Mouse (Mus musculus) C2C12 (cell line): ENCODE measurements at regions not wholly inside any gene's neighbourhood (a gene's known extent, or its start where the extent isn't known, plus 50 kb on each side); places are given as distances from the start of the nearest gene placed in this dataset.

Source experiments
- CEBPB ChIP-seq: IDR thresholded peaks from one replicate; pipeline ENCODE4 v1.6.1; 2011; ENCODE audit warnings: low read depth, mild to moderate bottlenecking, control low read depth, moderate library complexity
- CTCF ChIP-seq: IDR thresholded peaks from one replicate; pipeline ENCODE4 v1.5.1; 2011; ENCODE audit not compliant: control insufficient read depth, insufficient read depth, insufficient read length
- FOSL1 ChIP-seq: IDR thresholded peaks from one replicate; pipeline ENCODE4 v1.8.0; 2011; ENCODE audit warnings: mild to moderate bottlenecking, low read length; ENCODE audit not compliant: poor library complexity, insufficient read depth, severe bottlenecking
- MAX ChIP-seq: IDR thresholded peaks from one replicate; pipeline ENCODE4 v1.6.1; 2011; ENCODE audit warnings: mild to moderate bottlenecking, control low read depth
- MYOD1 ChIP-seq: IDR thresholded peaks from one replicate; pipeline ENCODE4 v1.6.1; 2011; ENCODE audit warnings: low read depth; ENCODE audit not compliant: control insufficient read depth, insufficient read length
- MYOG ChIP-seq: IDR thresholded peaks from one replicate; pipeline ENCODE4 v1.6.1; 2011; ENCODE audit not compliant: control insufficient read depth, insufficient read length; ENCODE audit errors: extremely low read depth
- USF1 ChIP-seq: IDR thresholded peaks from one replicate; pipeline ENCODE4 v1.6.1; 2011; ENCODE audit warnings: low read depth, mild to moderate bottlenecking, control low read depth, moderate library complexity

- TF ChIP-seq CTCF (no peak), USF1 (no peak), MAX (no peak), CEBPB (no peak), FOSL1 (no peak), MYOG (no peak), MYOD1 (no peak)
These were observed 194.8 kb downstream of the Gm5447 start for GRCm38 (mm10) chr13:31168854-31169253.
